Mouse (Mus musculus): ENCODE measurements around the gene Poc1b. TPM values are rescaled to one million over a fixed set of nuclear protein-coding genes. Genes with fewer than 3 reads are reported as not detected.

Gene Poc1b
- total and polyA plus RNA-seq, 3 experiments: 5.6 to 54.0 (median 17.4) TPM

- DNase-seq (ENCODE audit: low spot score) (no peak), ATAC-seq (ENCODE audit: extremely low read depth, insufficient number of reproducible peaks, low FRiP score, poor library complexity, severe bottlenecking) (no peak)
- Histone ChIP-seq H3K4me1 (ENCODE audit: insufficient read depth, low read depth, low read length) (no peaks in the 10 kb centered on the region), H3K27me3 (ENCODE audit: insufficient read depth, low read length) (no peaks in the 10 kb centered on the region), H3K9me3 (replicated peaks) (no peaks in the 10 kb centered on the region), H3K36me3 (replicated peaks) (no peaks in the 10 kb centered on the region), H3K4me3 (ENCODE audit: low read depth, low read length) (no peak overlapping the region)
- TF ChIP-seq POLR2AphosphoS5 (IDR thresholded peaks at IDR 0.05; ENCODE audit: insufficient replicate concordance, low read depth, low read length) (no peak), CTCF (IDR thresholded peaks at IDR 0.05; ENCODE audit: low read depth, low read length) (no peak), GATA2 (IDR thresholded peaks at IDR 0.05; ENCODE audit: borderline replicate concordance, low read depth, low read length) (no peak), TAL1 (conservative IDR thresholded peaks at IDR 0.05; ENCODE audit: low read depth, low read length) (no peak)
Measured at GRCm38 (mm10) chr10:99221540-99221939, 114.7 kb downstream of the Poc1b start.

GRCm38 (mm10) chr10:99222726-99223125 lies 115.9 kb downstream of the Poc1b start:
- no peak for ATAC-seq (ENCODE audit: extremely low read depth, insufficient number of reproducible peaks, low FRiP score, poor library complexity, severe bottlenecking)
- H3K4me1 ChIP-seq (ENCODE audit: insufficient read depth, low read depth, low read length): no peaks in the 10 kb centered on the region
- no peaks in the 10 kb centered on the region for H3K27me3 ChIP-seq (ENCODE audit: insufficient read depth, low read length)
- no peak overlapping the region for H3K4me3 ChIP-seq (ENCODE audit: low read depth, low read length)
- no peaks in the 10 kb centered on the region for H3K36me3 ChIP-seq (replicated peaks)
- DNase-seq (ENCODE audit: low spot score): no peak
- TF ChIP-seq GATA1 (IDR thresholded peaks at IDR 0.05; ENCODE audit: borderline replicate concordance, low read length) (no peak), TAL1 (conservative IDR thresholded peaks at IDR 0.05; ENCODE audit: low read depth, low read length) (no peak), CTCF (IDR thresholded peaks at IDR 0.05; ENCODE audit: low read depth, low read length) (no peak), GATA2 (IDR thresholded peaks at IDR 0.05; ENCODE audit: borderline replicate concordance, low read depth, low read length) (no peak), POLR2AphosphoS5 (IDR thresholded peaks at IDR 0.05; ENCODE audit: insufficient replicate concordance, low read depth, low read length) (no peak)
- no peaks in the 10 kb centered on the region for H3K9me3 ChIP-seq (replicated peaks)

- ATAC-seq (ENCODE audit: extremely low read depth, insufficient number of reproducible peaks, low FRiP score, poor library complexity, severe bottlenecking): no peak
- no peak overlapping the region for H3K4me3 ChIP-seq (ENCODE audit: low read depth, low read length)
- H3K27me3 ChIP-seq (ENCODE audit: insufficient read depth, low read length): no peaks in the 10 kb centered on the region
- no peaks in the 10 kb centered on the region for H3K36me3 ChIP-seq (replicated peaks)
- TF ChIP-seq TAL1 (conservative IDR thresholded peaks at IDR 0.05; ENCODE audit: low read depth, low read length) (no peak), GATA2 (IDR thresholded peaks at IDR 0.05; ENCODE audit: borderline replicate concordance, low read depth, low read length) (no peak), GATA1 (IDR thresholded peaks at IDR 0.05; ENCODE audit: borderline replicate concordance, low read length) (no peak), CTCF (IDR thresholded peaks at IDR 0.05; ENCODE audit: low read depth, low read length) (no peak), POLR2AphosphoS5 (IDR thresholded peaks at IDR 0.05; ENCODE audit: insufficient replicate concordance, low read depth, low read length) (no peak)
- no peak for DNase-seq (ENCODE audit: low spot score)
- peaks cover 5% of the 10 kb centered on the region; the same call in 1 of the 2 replicates for H3K9me3 ChIP-seq (replicated peaks)
- H3K4me1 ChIP-seq (ENCODE audit: insufficient read depth, low read depth, low read length): no peaks in the 10 kb centered on the region
Measured at GRCm38 (mm10) chr10:99224218-99224617, 117.4 kb downstream of the Poc1b start.

DNA sequence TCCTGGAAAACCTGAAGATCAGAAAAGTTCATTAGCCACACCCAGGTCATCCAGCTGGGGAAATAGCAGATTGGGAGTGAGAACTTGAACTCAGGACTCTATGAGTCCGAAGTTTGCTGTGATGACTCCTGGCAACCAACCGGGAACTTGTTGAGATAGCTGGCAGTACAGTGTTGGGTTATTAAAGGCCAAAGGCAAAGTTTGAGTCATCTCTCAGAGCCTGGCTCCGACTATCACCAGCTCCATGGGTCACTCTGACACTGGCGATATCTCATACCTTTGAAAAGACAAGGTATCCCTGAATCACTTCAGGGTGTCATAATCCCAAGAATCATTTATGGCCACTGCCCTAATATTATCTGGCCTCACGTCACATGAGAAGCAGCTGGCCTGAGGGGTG lies 119.9 kb downstream of the Poc1b start:
- no peak for DNase-seq (ENCODE audit: low spot score)

DNA sequence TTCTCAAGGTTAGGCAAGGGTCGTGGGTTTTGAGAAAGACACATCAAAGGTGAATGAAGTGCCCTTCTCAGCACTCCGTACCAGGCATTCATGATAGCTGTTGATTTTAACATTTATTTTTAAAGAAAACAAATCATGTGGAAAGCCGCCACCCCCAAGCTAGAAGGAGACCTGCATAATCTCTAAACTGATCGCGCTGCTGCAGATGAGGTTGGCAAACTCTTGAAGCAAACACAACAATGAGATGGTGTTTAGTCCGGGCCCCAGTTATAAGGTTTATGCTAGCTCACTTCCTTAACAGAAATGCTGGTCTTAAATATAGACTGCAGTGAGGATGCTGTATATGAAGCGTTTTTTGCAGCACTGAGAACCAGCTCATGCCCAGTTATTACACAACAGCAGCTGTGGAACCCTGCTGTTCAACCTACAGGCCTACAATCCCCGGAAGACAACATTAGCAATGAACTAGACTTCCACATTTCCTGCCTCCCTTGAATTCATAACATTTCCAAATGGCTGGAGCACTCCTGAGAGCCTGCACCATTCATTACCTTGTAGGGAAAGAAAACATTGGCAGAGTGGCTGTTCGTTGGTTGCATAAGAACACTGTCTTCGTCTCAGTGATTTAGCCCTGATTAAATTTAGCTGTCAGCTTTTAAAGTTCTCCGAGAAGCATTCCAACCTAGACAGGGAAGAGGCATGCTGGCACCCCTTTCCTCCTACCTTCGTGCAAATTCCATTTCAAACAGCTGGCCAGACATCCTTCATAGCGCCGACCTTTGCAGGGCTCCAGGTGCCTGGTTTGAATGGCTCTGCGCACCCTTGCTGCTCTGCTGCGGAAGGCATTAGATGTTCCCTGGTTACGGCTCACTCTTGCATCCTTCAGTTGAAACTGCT lies 121.4 kb downstream of the Poc1b start:
- Histone ChIP-seq H3K36me3 (replicated peaks) (no peaks in the 10 kb centered on the region), H3K9me3 (replicated peaks) (peaks cover 5% of the 10 kb centered on the region; the same call in 1 of the 2 replicates), H3K27me3 (ENCODE audit: insufficient read depth, low read length) (no peaks in the 10 kb centered on the region), H3K4me3 (ENCODE audit: low read depth, low read length) (no peak overlapping the region), H3K4me1 (ENCODE audit: insufficient read depth, low read depth, low read length) (no peaks in the 10 kb centered on the region)
- DNase-seq (ENCODE audit: low spot score) (no peak), ATAC-seq (ENCODE audit: extremely low read depth, insufficient number of reproducible peaks, low FRiP score, poor library complexity, severe bottlenecking) (no peak)
- no peak for TF ChIP-seq GATA2 (IDR thresholded peaks at IDR 0.05; ENCODE audit: borderline replicate concordance, low read depth, low read length)
- TF ChIP-seq GATA1 (IDR thresholded peaks at IDR 0.05; ENCODE audit: borderline replicate concordance, low read length): no peak
- TF ChIP-seq TAL1 (conservative IDR thresholded peaks at IDR 0.05; ENCODE audit: low read depth, low read length): no peak
- no peak for TF ChIP-seq CTCF (IDR thresholded peaks at IDR 0.05; ENCODE audit: low read depth, low read length)
- TF ChIP-seq POLR2AphosphoS5 (IDR thresholded peaks at IDR 0.05; ENCODE audit: insufficient replicate concordance, low read depth, low read length): no peak

More for the DNA sequence above, 119.9 kb downstream of the Poc1b start:
- Histone ChIP-seq H3K27me3 (ENCODE audit: insufficient read depth, low read length) (no peaks in the 10 kb centered on the region), H3K4me1 (ENCODE audit: insufficient read depth, low read depth, low read length) (no peaks in the 10 kb centered on the region), H3K4me3 (ENCODE audit: low read depth, low read length) (no peak overlapping the region), H3K9me3 (replicated peaks) (peaks cover 5% of the 10 kb centered on the region; the same call in 1 of the 2 replicates), H3K36me3 (replicated peaks) (no peaks in the 10 kb centered on the region)
- no peak for TF ChIP-seq TAL1 (conservative IDR thresholded peaks at IDR 0.05; ENCODE audit: low read depth, low read length)
- no peak for TF ChIP-seq CTCF (IDR thresholded peaks at IDR 0.05; ENCODE audit: low read depth, low read length)
- no peak for TF ChIP-seq GATA1 (IDR thresholded peaks at IDR 0.05; ENCODE audit: borderline replicate concordance, low read length)
- no peak for TF ChIP-seq GATA2 (IDR thresholded peaks at IDR 0.05; ENCODE audit: borderline replicate concordance, low read depth, low read length)
- TF ChIP-seq POLR2AphosphoS5 (IDR thresholded peaks at IDR 0.05; ENCODE audit: insufficient replicate concordance, low read depth, low read length): no peak
- no peak for ATAC-seq (ENCODE audit: extremely low read depth, insufficient number of reproducible peaks, low FRiP score, poor library complexity, severe bottlenecking)

- TF ChIP-seq POLR2AphosphoS5 (IDR thresholded peaks at IDR 0.05; ENCODE audit: insufficient replicate concordance, low read depth, low read length) (no peak), GATA2 (IDR thresholded peaks at IDR 0.05; ENCODE audit: borderline replicate concordance, low read depth, low read length) (no peak)
- no peaks in the 10 kb centered on the region for H3K27me3 ChIP-seq (ENCODE audit: insufficient read depth, low read length)
- H3K36me3 ChIP-seq (replicated peaks): no peaks in the 10 kb centered on the region
- ATAC-seq (ENCODE audit: extremely low read depth, insufficient number of reproducible peaks, low FRiP score, poor library complexity, severe bottlenecking): no peak
- H3K4me3 ChIP-seq (ENCODE audit: low read depth, low read length): no peak overlapping the region
- DNase-seq (ENCODE audit: low spot score): no peak
- H3K9me3 ChIP-seq (replicated peaks): peaks cover 5% of the 10 kb centered on the region; the same call in 1 of the 2 replicates
- H3K4me1 ChIP-seq (ENCODE audit: insufficient read depth, low read depth, low read length): no peaks in the 10 kb centered on the region
Measured at GRCm38 (mm10) chr10:99229031-99229684, 122.3 kb downstream of the Poc1b start.

Measured in G1E (cell line).